Mouse (Mus musculus): ENCODE results near the gene Paqr9.

DNA sequence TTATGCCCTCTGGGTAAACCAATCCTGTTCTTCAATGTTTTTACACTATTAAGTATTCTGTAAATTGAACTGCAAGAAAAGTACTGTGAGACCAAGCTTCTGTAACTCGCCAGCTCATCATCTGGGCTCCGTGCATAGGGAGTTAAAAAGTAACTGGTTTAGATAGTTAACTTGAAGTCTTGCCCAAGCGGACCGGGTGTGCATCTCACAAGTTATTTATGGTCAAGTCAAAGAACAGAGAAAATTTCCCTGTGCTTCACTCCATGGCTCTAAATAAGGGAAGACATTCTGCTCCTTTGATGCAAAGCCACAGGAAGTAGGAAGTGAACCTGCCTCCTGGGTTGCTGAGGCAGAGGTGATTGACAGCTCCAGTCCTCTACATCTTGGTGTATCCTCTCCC, 34.8 kb downstream of the Paqr9 start:
- TF ChIP-seq CTCF (conservative IDR thresholded peaks at IDR 0.05; ENCODE audit: insufficient read depth, insufficient read length, low read depth, low read length) (no peak), POLR2A (IDR thresholded peaks at IDR 0.05; ENCODE audit: low read depth, low read length) (no peak)

All from kidney, adult 2 months (tissue).